Mouse (Mus musculus): ENCODE data around the gene Nr4a1.

DNA sequence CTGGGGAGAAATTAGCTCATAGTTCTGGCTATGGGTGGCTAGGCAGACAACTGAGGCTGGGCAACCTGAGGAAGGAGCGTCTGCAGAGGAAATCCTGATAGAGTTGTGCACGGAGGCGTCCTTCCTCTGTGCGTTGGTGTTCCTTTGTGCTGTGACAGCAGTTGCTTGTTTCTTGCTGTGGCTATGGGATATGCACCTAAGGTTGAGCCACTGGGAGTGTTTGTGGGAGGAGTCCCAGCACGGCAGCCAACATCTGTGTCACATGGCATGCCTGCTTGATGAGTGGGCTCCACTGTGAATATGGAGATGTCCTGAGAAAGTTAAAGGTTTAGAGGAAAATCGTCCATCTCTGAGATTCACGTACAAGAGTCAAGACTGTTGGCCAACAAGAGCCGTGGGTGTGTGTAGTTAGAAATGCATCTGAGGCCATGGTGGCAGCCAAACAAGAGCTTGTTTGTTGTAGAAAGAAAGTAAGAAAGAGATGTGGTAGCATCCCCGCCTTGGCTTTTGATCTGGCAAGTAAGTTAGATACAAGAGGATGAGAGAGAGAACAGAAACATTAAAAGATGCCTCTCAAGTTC is 3.8 kb upstream of the Nr4a1 start:
- TF ChIP-seq CTCF (IDR thresholded peaks at IDR 0.05; ENCODE audit: low read depth) (no peak), EP300 (IDR thresholded peaks at IDR 0.05; ENCODE audit: low read depth) (no peak)

All from heart, postnatal 0 days (tissue).